Mouse (Mus musculus) cerebellum, adult 8-10 months (tissue): Measurements from ENCODE around the gene C9.

Experiments used
- DNase-seq: peaks from one replicate; pipeline ENCODE4 v3.0.0; 2022

Gene C9

GRCm38 (mm10) chr15:6492386-6492785, 47.3 kb downstream of the C9 start:
- DNase-seq: no peak

DNA sequence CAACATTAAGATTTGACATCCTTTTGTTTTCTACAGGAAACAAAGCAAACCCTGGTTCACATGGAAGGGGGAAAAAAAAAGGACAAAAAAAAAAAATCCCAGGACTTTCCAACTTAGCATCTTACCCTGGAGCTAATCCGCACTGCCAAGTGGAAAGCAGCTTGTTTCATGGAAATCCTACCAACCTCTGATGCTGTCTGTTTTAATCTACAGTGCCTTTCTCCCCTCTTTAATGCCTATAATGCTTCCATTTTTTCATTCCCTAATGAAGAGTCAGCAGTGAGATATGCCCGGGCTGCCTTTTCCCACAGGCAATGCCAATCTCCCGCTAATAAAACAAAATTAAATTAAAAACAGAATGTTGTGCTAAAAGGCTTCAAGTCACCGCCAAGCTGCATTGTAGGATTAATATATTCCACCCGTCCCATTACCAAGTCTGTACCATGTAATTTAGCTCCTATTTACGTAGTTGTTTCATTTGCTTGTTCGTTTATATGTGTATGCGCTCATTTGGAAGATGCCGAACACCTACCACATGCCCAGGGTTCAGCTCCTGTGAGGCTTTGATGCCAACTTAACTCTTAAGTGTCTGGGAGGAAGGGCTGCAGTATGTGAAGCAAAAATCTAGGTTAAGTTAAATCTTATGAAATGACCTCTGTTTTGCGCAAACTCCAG, 53.4 kb downstream of the C9 start:
- no peak for DNase-seq

DNA sequence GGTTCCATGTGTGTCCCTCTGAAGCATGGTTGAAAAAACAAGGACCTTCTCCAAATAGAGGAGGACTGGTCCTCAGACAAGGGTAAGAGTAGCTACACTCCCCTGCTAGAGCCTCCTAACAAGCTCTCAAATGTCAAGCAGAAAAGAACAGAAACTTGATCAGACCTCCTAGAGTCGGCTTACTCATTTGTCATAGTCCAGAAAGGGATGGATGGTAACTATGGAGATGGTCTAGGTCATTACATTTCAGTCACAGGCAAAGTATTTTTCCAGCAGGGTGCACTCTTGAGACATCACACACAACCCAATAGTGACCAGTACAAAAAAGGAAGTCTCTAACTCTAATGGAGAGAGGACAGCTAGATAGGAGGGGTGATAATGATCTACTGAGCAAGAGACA, 55.7 kb downstream of the C9 start:
- no peak for DNase-seq

- DNase-seq: no peak
These were observed 72.4 kb downstream of the C9 start for GRCm38 (mm10) chr15:6517525-6517924.

- no peak for DNase-seq
These were observed 74.5 kb downstream of the C9 start for GRCm38 (mm10) chr15:6519417-6520255.

DNA sequence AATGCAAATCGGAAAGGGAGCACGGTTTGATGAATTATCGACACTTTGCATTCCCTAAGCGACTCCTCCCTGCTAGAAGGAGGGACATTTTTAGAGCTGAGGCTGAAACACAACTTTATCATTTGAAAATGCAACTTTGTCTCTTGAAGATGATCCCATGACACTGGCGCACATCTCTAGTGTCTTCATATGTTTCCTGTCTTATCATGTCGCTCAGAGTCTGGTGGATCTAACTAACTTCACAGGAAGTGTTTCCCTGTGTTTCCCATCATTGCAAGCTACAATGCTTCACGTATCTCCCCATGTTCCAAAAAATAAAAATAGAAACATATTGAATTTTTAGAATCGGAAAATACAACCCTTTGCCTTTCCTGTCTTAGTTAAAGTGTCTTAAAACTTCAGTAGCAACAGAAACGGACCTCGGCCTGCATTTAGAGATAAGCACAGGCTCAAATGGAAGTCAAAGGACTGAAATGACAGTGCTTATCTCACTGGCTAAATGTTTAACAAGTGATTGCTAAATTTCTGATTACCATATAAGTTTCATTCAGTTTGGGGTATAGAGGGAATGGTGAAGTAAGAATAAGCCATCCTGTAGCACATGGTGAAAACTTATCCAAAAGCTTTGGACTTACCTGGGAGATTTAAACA, 75.5 kb downstream of the C9 start:
- DNase-seq: no peak

DNA sequence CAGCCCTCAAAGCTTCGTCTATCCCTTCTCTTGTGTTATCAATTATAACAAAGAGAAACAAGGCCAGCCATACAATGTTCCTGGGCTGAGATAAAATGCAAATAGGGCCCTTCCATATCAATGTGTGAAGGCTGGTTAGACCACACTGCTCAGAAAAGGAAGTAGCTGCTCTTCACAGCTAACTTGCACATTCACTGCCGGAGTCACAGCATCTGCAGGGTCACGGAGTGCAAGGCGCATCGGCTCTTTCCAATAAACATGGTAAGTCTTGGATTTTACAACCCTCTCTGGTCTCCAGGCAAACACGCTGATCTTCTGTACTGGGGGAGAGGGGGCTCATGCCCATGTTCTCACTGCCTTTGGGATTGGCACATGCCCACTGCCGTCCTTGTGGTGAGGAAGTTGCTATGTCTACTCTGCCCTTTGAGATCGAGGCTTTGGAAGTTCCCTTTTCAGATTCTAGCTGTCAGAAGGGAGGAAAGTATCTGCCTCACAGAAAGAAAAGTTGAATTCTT, 77.6 kb downstream of the C9 start, which contains the start of gene Fyb:
Gene Fyb, plus strand, starts transcription at position 201 of the 515 bp plus-strand sequence.
- DNase-seq: no peak

GRCm38 (mm10) chr15:6524801-6525200, 79.7 kb downstream of the C9 start:
- no peak for DNase-seq

- DNase-seq: no peak
These were observed 80.3 kb downstream of the C9 start for GRCm38 (mm10) chr15:6525386-6525785.

DNA sequence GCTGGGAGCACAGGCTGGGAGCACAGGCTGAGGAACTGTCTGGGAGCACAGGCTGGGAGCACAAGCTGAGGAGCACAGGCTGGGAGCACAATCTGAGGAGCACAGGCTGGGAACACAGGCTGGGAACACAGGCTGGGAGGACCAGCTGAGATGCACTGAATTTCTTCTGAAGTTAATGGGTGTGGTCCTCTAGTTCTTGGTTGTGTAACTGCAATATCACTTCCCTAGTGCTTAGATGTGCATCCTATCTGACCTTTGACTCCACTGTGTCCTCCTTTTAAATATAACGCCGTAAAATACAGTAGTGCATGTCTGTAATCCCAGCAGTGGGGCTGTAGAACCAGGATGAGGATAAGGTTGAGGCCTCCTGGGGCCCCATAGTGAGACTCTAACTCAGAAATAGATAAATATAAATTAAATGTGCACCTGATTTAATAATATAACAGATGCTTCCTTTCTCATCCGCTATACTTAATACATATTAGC, 88.8 kb downstream of the C9 start:
- DNase-seq: no peak

DNA sequence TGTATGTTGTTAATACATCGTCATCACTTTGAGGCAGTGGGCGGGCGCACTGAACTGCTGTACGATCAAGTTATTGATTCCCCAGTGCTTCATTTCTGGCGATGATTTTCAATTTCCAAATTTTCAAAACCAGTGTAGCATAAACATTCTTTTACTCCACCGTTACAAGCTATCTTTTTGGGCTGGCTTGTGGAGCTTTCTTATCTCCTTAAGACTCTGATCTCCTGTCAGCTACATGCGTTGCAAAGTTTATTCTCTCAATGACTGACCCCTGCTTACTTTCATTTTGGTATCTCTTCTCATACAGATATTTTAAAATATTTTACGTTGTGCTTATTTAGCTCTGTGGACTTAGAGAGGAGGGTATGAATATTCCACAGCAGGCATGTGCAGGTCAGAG, 89.5 kb downstream of the C9 start:
- no peak for DNase-seq

DNA sequence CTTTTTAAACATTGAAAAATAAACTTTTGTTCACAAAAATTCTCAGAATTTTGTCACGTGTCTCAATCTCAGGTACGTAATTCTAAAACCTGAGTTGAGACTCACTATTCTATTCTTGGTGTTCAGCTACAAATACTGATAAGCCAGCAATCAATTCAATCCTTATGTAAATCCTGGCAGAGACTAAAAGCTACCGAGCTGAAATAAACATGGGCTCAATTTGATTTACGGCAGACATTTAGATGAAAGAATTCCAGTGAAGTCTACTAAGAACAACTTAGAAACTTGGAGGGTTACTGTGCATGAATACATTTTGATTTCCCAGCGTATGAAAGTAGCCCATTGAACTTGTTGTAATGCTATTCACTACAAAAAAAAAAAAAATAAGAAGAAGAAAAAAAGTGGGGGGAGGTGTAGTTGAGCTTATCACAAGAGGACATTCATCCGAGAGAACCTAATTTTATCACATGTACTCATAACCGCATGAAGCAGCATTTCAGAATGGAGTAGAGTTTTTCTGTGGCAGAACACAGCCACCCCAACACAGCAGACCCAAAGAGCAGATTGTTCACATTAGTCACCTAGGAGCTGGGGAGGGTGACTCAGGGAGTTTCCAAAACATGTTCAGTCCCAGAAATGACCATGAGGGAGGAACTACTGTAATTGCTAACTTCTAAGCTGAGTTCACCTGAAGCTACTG, 94.7 kb downstream of the C9 start:
- DNase-seq: no peak
